Mouse (Mus musculus) lung, embryonic 16.5 days (tissue): ENCODE results near the gene Gm20708. TPM values are rescaled to one million over a fixed set of nuclear protein-coding genes. Genes with fewer than 3 reads are reported as not detected.
A peak's percentile ranks its signal among the peaks of the same experiment; 100 is the strongest.

ENCODE experiments used
- ATAC-seq: fragments of 200-750 bp; cut with Nextera tagmentation; 2 replicates; pipeline ENCODE4 v1.8.0; 2017; ENCODE audit warnings: low read depth, mild to moderate bottlenecking, moderate library complexity
- H3K27ac ChIP-seq: fragments of 300-500 bp; sonication (generic); 2 replicates; pipeline ENCODE4 v1.5.1; 2014; ENCODE audit warnings: mild to moderate bottlenecking, control low read depth, low read length
- H3K27me3 ChIP-seq: fragments of 300-500 bp; sonication (generic); 2 replicates; pipeline ENCODE4 v1.6.1; 2014; ENCODE audit warnings: low read depth, low read length, mixed read lengths; ENCODE audit not compliant: control insufficient read depth, insufficient read depth
- H3K36me3 ChIP-seq: fragments of 300-500 bp; sonication (generic); 2 replicates; pipeline ENCODE4 v1.6.1; 2014; ENCODE audit warnings: low read length; ENCODE audit not compliant: control insufficient read depth, insufficient read depth
- H3K4me1 ChIP-seq: fragments of 300-500 bp; sonication (generic); replicated peaks from 2 replicates; pipeline ENCODE4 v1.6.1; 2014; ENCODE audit warnings: low read length, mixed read lengths; ENCODE audit not compliant: control insufficient read depth, insufficient read depth
- H3K4me2 ChIP-seq: fragments of 300-500 bp; sonication (generic); 2 replicates; pipeline ENCODE4 v1.6.1; 2014; ENCODE audit warnings: low read depth, low read length, control low read depth
- H3K4me3 ChIP-seq: fragments of 300-500 bp; sonication (generic); 2 replicates; pipeline ENCODE4 v1.5.1; 2014; ENCODE audit warnings: mild to moderate bottlenecking, low read length, control low read depth
- H3K9ac ChIP-seq: fragments of 300-500 bp; sonication (generic); 2 replicates; pipeline ENCODE4 v1.6.1; 2014; ENCODE audit warnings: low read length, control low read depth
- H3K9me3 ChIP-seq: fragments of 300-500 bp; sonication (generic); 2 replicates; pipeline ENCODE4 v1.6.1; 2016; ENCODE audit warnings: low read length; ENCODE audit not compliant: control insufficient read depth
- WGBS: fragments of 180-500 bp; shearing (Covaris S2); extraction: QIAGEN DNeasy Blood & Tissue Kit; methylation state at CpG from one replicate; pipeline ENCODE4 v1.1.7; 2014; 5-methylcytosine and 5-hydroxymethylcytosine counted together
- polyA plus RNA-seq: library from polyadenylated mRNA; unstranded; fragments of >200 nt; fragmentation: Nextera tagmentation; extraction: Ambion mirVana; gene quantifications from 2 replicates; pipeline ENCODE4 v1.2.1, GENCODE M21; 2015

The Gm20708 gene
- polyA plus RNA-seq, 1 experiment from 2014 or later: 0.14 TPM

- ATAC-seq: no peak
- Histone ChIP-seq H3K4me1 (peaks cover 19% of the 10 kb centered on the region), H3K9me3 (no peaks in the 10 kb centered on the region), H3K27me3 (no peaks in the 10 kb centered on the region), H3K4me2 (no peak overlapping the region), H3K4me3 (no peak overlapping the region), H3K9ac (no peak overlapping the region), H3K36me3 (no peaks in the 10 kb centered on the region), H3K27ac (no peak overlapping the region)
- 77% methylated on average over 2 of the region's 2 CpGs for WGBS
Measured at GRCm38 (mm10) chr11:117845651-117846050, 36.2 kb downstream of the Gm20708 start.

DNA sequence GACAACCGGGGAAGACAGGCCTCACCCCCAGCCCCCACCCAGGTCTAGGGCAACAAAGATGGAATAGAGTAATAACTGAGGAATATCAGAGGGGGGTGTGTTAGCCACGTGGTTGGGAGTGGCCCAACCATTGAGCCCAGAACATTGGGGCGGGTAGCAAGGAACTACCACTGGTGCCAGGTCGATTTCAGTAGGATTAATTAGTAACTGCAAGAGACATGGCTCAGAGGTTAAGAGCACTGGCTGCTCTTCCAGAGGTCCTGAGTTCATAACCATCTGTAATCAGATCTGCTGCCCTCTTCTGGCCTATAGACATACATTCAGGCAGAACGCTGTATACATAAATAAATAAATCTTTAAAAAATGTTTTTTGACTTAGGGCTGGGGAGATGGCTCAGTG is 37.2 kb downstream of the Gm20708 start:
- no peak overlapping the region for H3K4me3 ChIP-seq
- H3K27ac ChIP-seq: no peak overlapping the region
- H3K4me1 ChIP-seq: peaks cover 23% of the 10 kb centered on the region
- H3K9me3 ChIP-seq: no peaks in the 10 kb centered on the region
- H3K9ac ChIP-seq: no peak overlapping the region
- H3K36me3 ChIP-seq: no peaks in the 10 kb centered on the region; the same call in 1 of the 2 replicates
- no peaks in the 10 kb centered on the region for H3K27me3 ChIP-seq
- 42% methylated on average over 5 of the region's 5 CpGs for WGBS
- no peak for ATAC-seq
- no peak overlapping the region for H3K4me2 ChIP-seq

GRCm38 (mm10) chr11:117847593-117848215 is 38.2 kb downstream of the Gm20708 start:
- H3K4me1 ChIP-seq: peaks cover 23% of the 10 kb centered on the region
- 62% methylated on average over 7 of the region's 7 CpGs for WGBS
- ATAC-seq: no peak
- H3K4me3 ChIP-seq: peak overlapping the region; percentile 75
- H3K27ac ChIP-seq: peak overlapping the region; percentile 99
- H3K4me2 ChIP-seq: peak overlapping the region; percentile 60
- peak overlapping the region; percentile 89 for H3K9ac ChIP-seq
- H3K36me3 ChIP-seq: peaks cover 1% of the 10 kb centered on the region; the same call in 1 of the 2 replicates
- H3K9me3 ChIP-seq: no peaks in the 10 kb centered on the region
- H3K27me3 ChIP-seq: no peaks in the 10 kb centered on the region

- Histone ChIP-seq H3K9me3 (no peaks in the 10 kb centered on the region), H3K9ac (peak overlapping the region; percentile 89), H3K4me2 (peak overlapping the region; percentile 60), H3K27ac (peak overlapping the region; percentile 99), H3K36me3 (peaks cover 8% of the 10 kb centered on the region), H3K27me3 (no peaks in the 10 kb centered on the region), H3K4me3 (peak overlapping the region; percentile 75), H3K4me1 (peaks cover 23% of the 10 kb centered on the region)
- peak; percentile 86 for ATAC-seq
- 4% methylated on average over 19 of the region's 19 CpGs for WGBS
Measured at GRCm38 (mm10) chr11:117848271-117848984, 39.0 kb downstream of the Gm20708 start.

- Histone ChIP-seq H3K4me3 (peak within 1 kb of the TSS; percentile 75), H3K27ac (peak within 1 kb of the TSS; percentile 99), H3K36me3 (peaks cover 13% of the 10 kb centered on the region), H3K9me3 (no peaks in the 10 kb centered on the region), H3K9ac (peak within 1 kb of the TSS; percentile 89), H3K4me2 (peak within 1 kb of the TSS; percentile 61), H3K27me3 (no peaks in the 10 kb centered on the region), H3K4me1 (peaks cover 23% of the 10 kb centered on the region)
- peak; percentile 97 for ATAC-seq
- WGBS: under 1% methylated on average over 51 of the region's 51 CpGs
Measured at GRCm38 (mm10) chr11:117848985-117849671, 39.7 kb downstream of the Gm20708 start, which contains the start of gene Birc5. Birc5 (plus strand) TSS chr11:117849251.

GRCm38 (mm10) chr11:117852875-117853274 is 43.4 kb downstream of the Gm20708 start:
- Histone ChIP-seq H3K4me1 (peaks cover 21% of the 10 kb centered on the region), H3K27ac (no peak overlapping the region), H3K9ac (no peak overlapping the region), H3K9me3 (no peaks in the 10 kb centered on the region), H3K36me3 (peaks cover 36% of the 10 kb centered on the region), H3K4me2 (no peak overlapping the region), H3K27me3 (no peaks in the 10 kb centered on the region), H3K4me3 (no peak overlapping the region)
- WGBS: 77% methylated on average over 3 of the region's 3 CpGs
- no peak for ATAC-seq

GRCm38 (mm10) chr11:117854241-117854640 is 44.8 kb downstream of the Gm20708 start:
- ATAC-seq: no peak
- no peaks in the 10 kb centered on the region for H3K9me3 ChIP-seq
- 91% methylated on average over 9 of the region's 9 CpGs for WGBS
- H3K27me3 ChIP-seq: peaks cover 7% of the 10 kb centered on the region
- H3K36me3 ChIP-seq: peaks cover 36% of the 10 kb centered on the region
- H3K4me2 ChIP-seq: no peak overlapping the region
- peaks cover 16% of the 10 kb centered on the region for H3K4me1 ChIP-seq
- H3K4me3 ChIP-seq: no peak overlapping the region
- H3K9ac ChIP-seq: no peak overlapping the region
- H3K27ac ChIP-seq: no peak overlapping the region

GRCm38 (mm10) chr11:117855360-117855759 is 45.9 kb downstream of the Gm20708 start:
- H3K27me3 ChIP-seq: peaks cover 17% of the 10 kb centered on the region
- no peak for ATAC-seq
- H3K9ac ChIP-seq: no peak overlapping the region
- no peaks in the 10 kb centered on the region for H3K9me3 ChIP-seq
- peaks cover 36% of the 10 kb centered on the region for H3K36me3 ChIP-seq
- WGBS: 96% methylated on average over 5 of the region's 5 CpGs
- H3K4me2 ChIP-seq: no peak overlapping the region
- H3K4me1 ChIP-seq: peaks cover 7% of the 10 kb centered on the region
- no peak overlapping the region for H3K4me3 ChIP-seq
- H3K27ac ChIP-seq: no peak overlapping the region

DNA sequence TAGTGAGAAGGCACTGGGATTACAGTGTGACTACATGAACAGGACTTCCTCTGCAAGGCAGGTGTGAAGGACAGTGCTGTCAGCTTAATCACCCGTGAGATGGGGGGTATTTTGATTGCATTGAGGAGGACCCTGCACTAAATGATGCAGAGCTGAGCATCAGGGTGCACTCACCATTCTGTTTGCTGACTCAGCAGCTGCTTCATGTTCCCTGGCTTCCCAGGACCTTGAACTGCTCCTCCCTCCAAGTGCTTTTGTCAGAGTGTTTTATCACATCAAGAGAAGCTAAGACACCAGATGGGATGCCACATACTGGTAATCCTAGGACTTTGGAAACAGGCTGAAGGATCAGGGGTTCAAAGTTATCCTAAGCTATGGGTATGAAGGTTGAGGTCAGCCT is 46.5 kb downstream of the Gm20708 start:
- Histone ChIP-seq H3K9ac (no peak overlapping the region), H3K4me3 (no peak overlapping the region), H3K27me3 (peaks cover 23% of the 10 kb centered on the region), H3K9me3 (no peaks in the 10 kb centered on the region), H3K36me3 (peaks cover 36% of the 10 kb centered on the region), H3K4me2 (no peak overlapping the region), H3K4me1 (peaks cover 2% of the 10 kb centered on the region), H3K27ac (no peak overlapping the region)
- 65% methylated on average over 1 of the region's 1 CpGs for WGBS
- no peak for ATAC-seq
